ENCODE assay signal across 11 mouse cellular contexts in genomic region chr17:47178705-47179104, GRCm38 (mm10).
DNase-seq lines count a peak whose midpoint lies in the region; ATAC-seq and TF ChIP-seq lines count a peak whose summit lies in the region.
"Had no signal": no experiment of that assay in that cellular context is flagged by ENCODE, and none has a peak within 500 bp of the region (broad histone marks: within the 10 kb centered on the region; RNA-seq: fewer than 3 reads in every experiment).

No protein-coding gene starts in this region.

- no peak for DNase-seq in forebrain, embryonic 10.5 days (ENCODE audit: extremely low spot score, low spot score)
- DNase-seq in forebrain, embryonic 11.5 days (ENCODE audit: low spot score) = no peak
- no peak for DNase-seq in lung, postnatal 10 days
- no peak for DNase-seq in hindbrain, postnatal 0 days (ENCODE audit: low spot score)
- DNase-seq in liver, postnatal 0 days = no peak
- no peak for DNase-seq in urinary bladder, postnatal 14 days (ENCODE audit: low spot score)
- DNase-seq: gastrocnemius, postnatal 10 days had no signal

- H3K27ac ChIP-seq in forebrain, embryonic 10.5 days = peak overlapping the region; percentile 21; the same call in 1 of the 2 replicates
- H3K27ac ChIP-seq in forebrain, embryonic 11.5 days (ENCODE audit: low read depth, low read length) = no peak overlapping the region
- peak overlapping the region; percentile 91 for H3K27ac ChIP-seq in lung, embryonic 16.5 days (ENCODE audit: low read length)
- H3K27ac ChIP-seq in hindbrain, postnatal 0 days = peak overlapping the region; percentile 26; the same call in 1 of the 2 replicates
- peak overlapping the region; percentile 86 for H3K27ac ChIP-seq in stomach, embryonic 15.5 days
- no peak overlapping the region for H3K27ac ChIP-seq in liver, postnatal 0 days (ENCODE audit: low read depth)
- H3K27ac ChIP-seq: macrophage had no signal

- WGBS in forebrain, embryonic 10.5 days = 78% methylated on average over 5 of the region's 5 CpGs
- 75% methylated on average over 5 of the region's 5 CpGs for WGBS in forebrain, embryonic 11.5 days
- 30% methylated on average over 5 of the region's 5 CpGs for WGBS in lung, embryonic 16.5 days
- WGBS in hindbrain, postnatal 0 days = 44% methylated on average over 5 of the region's 5 CpGs
- WGBS in stomach, embryonic 15.5 days = 32% methylated on average over 5 of the region's 5 CpGs
- 56% methylated on average over 5 of the region's 5 CpGs for WGBS in liver, postnatal 0 days (ENCODE audit: insufficient replicate concordance)

- H3K4me2 ChIP-seq in forebrain, embryonic 11.5 days (ENCODE audit: low read depth, low read length, severe bottlenecking) = no peak overlapping the region
- H3K4me2 ChIP-seq in lung, embryonic 16.5 days (ENCODE audit: low read depth, low read length) = peak overlapping the region; percentile 39
- H3K4me2 ChIP-seq in hindbrain, postnatal 0 days (ENCODE audit: low read depth, low read length) = no peak overlapping the region
- H3K4me2 ChIP-seq in stomach, embryonic 15.5 days = peak overlapping the region; percentile 40
- no peak overlapping the region for H3K4me2 ChIP-seq in liver, postnatal 0 days (ENCODE audit: low read depth, low read length)

- no peak for ATAC-seq in forebrain, embryonic 11.5 days (replicated peaks; ENCODE audit: low FRiP score)
- ATAC-seq in lung, embryonic 16.5 days (ENCODE audit: low read depth) = peak; percentile 14; the same call in 1 of the 2 replicates
- no peak for ATAC-seq in hindbrain, postnatal 0 days
- ATAC-seq in stomach, embryonic 15.5 days (ENCODE audit: insufficient read depth, low FRiP score, low read depth) = no peak
- no peak for ATAC-seq in liver, postnatal 0 days
- ATAC-seq: inflammation-experienced regulatory T-cells, adult 6 months had no signal

- H3K36me3 ChIP-seq in forebrain, embryonic 10.5 days (replicated peaks) = peaks cover 11% of the 10 kb centered on the region; the same call in 1 of the 2 replicates
- no peaks in the 10 kb centered on the region for H3K36me3 ChIP-seq in forebrain, embryonic 11.5 days (ENCODE audit: control insufficient read depth, insufficient read depth, low read length)
- H3K36me3 ChIP-seq in lung, embryonic 16.5 days (ENCODE audit: control insufficient read depth, insufficient read depth, low read length) = no peaks in the 10 kb centered on the region
- H3K36me3 ChIP-seq in hindbrain, postnatal 0 days (ENCODE audit: insufficient read depth, low read length) = no peaks in the 10 kb centered on the region
- no peaks in the 10 kb centered on the region for H3K36me3 ChIP-seq in stomach, embryonic 15.5 days
- H3K36me3 ChIP-seq in liver, postnatal 0 days (replicated peaks; ENCODE audit: insufficient read depth, low read length) = no peaks in the 10 kb centered on the region

- no peak for TF ChIP-seq CTCF in hindbrain, postnatal 0 days (IDR thresholded peaks at IDR 0.05; ENCODE audit: low read depth)
- no peak for TF ChIP-seq CTCF in liver, postnatal 0 days (IDR thresholded peaks at IDR 0.05; ENCODE audit: low read depth)

- H3K27me3 ChIP-seq in forebrain, embryonic 10.5 days (ENCODE audit: poor library complexity, severe bottlenecking) = no peaks in the 10 kb centered on the region
- no peaks in the 10 kb centered on the region for H3K27me3 ChIP-seq in forebrain, embryonic 11.5 days (ENCODE audit: control insufficient read depth, insufficient read depth, low read length)
- H3K27me3 ChIP-seq in lung, embryonic 16.5 days (ENCODE audit: control insufficient read depth, insufficient read depth, low read depth, low read length) = no peaks in the 10 kb centered on the region
- H3K27me3 ChIP-seq in hindbrain, postnatal 0 days (ENCODE audit: insufficient read depth, low read length) = no peaks in the 10 kb centered on the region
- H3K27me3 ChIP-seq in stomach, embryonic 15.5 days (replicated peaks) = no peaks in the 10 kb centered on the region
- H3K27me3 ChIP-seq in liver, postnatal 0 days (ENCODE audit: insufficient read depth, low read length) = no peaks in the 10 kb centered on the region

- peaks cover 31% of the 10 kb centered on the region for H3K4me1 ChIP-seq in forebrain, embryonic 10.5 days
- no peaks in the 10 kb centered on the region for H3K4me1 ChIP-seq in forebrain, embryonic 11.5 days (replicated peaks; ENCODE audit: control insufficient read depth, insufficient read depth, low read length)
- peaks cover 62% of the 10 kb centered on the region for H3K4me1 ChIP-seq in lung, embryonic 16.5 days (replicated peaks; ENCODE audit: control insufficient read depth, insufficient read depth, low read length)
- no peaks in the 10 kb centered on the region for H3K4me1 ChIP-seq in hindbrain, postnatal 0 days (ENCODE audit: insufficient read depth, low read length)
- peaks cover 35% of the 10 kb centered on the region for H3K4me1 ChIP-seq in stomach, embryonic 15.5 days
- peaks cover 10% of the 10 kb centered on the region; the same call in 1 of the 2 replicates for H3K4me1 ChIP-seq in liver, postnatal 0 days (ENCODE audit: insufficient read depth)

- H3K9me3 ChIP-seq in forebrain, embryonic 10.5 days = no peaks in the 10 kb centered on the region
- no peaks in the 10 kb centered on the region for H3K9me3 ChIP-seq in forebrain, embryonic 11.5 days (ENCODE audit: control insufficient read depth, low read length)
- no peaks in the 10 kb centered on the region for H3K9me3 ChIP-seq in lung, embryonic 16.5 days (ENCODE audit: control insufficient read depth, low read length)
- no peaks in the 10 kb centered on the region for H3K9me3 ChIP-seq in hindbrain, postnatal 0 days (ENCODE audit: low read length)
- no peaks in the 10 kb centered on the region for H3K9me3 ChIP-seq in stomach, embryonic 15.5 days
- no peaks in the 10 kb centered on the region for H3K9me3 ChIP-seq in liver, postnatal 0 days (ENCODE audit: low read length)

- H3K9ac ChIP-seq in forebrain, embryonic 11.5 days (ENCODE audit: low read length) = no peak overlapping the region
- H3K9ac ChIP-seq in lung, embryonic 16.5 days (ENCODE audit: low read length) = peak overlapping the region; percentile 33; the same call in 1 of the 2 replicates
- no peak overlapping the region for H3K9ac ChIP-seq in hindbrain, postnatal 0 days (replicated peaks; ENCODE audit: low read length)
- H3K9ac ChIP-seq in stomach, embryonic 15.5 days = no peak overlapping the region
- H3K9ac ChIP-seq in liver, postnatal 0 days (replicated peaks) = no peak overlapping the region

- TF ChIP-seq EP300 in liver, postnatal 0 days (IDR thresholded peaks at IDR 0.05; ENCODE audit: low read depth) = no peak

- H3K4me3 ChIP-seq in forebrain, embryonic 10.5 days = no peak overlapping the region
- no peak overlapping the region for H3K4me3 ChIP-seq in forebrain, embryonic 11.5 days (ENCODE audit: low read depth, low read length)
- H3K4me3 ChIP-seq in lung, embryonic 16.5 days (ENCODE audit: low read length) = no peak overlapping the region
- no peak overlapping the region for H3K4me3 ChIP-seq in hindbrain, postnatal 0 days (ENCODE audit: low read length)
- H3K4me3 ChIP-seq in stomach, embryonic 15.5 days (replicated peaks) = no peak overlapping the region
- no peak overlapping the region for H3K4me3 ChIP-seq in liver, postnatal 0 days (ENCODE audit: low read depth, low read length)

Comparison
In these comparisons a context has a peak if more than half of its experiments do, and no peak if none do; other contexts are left out.
1. H3K27ac ChIP-seq: peak in forebrain, embryonic 10.5 days (single experiment), lung, embryonic 16.5 days (single experiment), hindbrain, postnatal 0 days (single experiment) and stomach, embryonic 15.5 days (single experiment); none in forebrain, embryonic 11.5 days (single experiment) and liver, postnatal 0 days (single experiment).
2. H3K4me2 ChIP-seq: peak in lung, embryonic 16.5 days (single experiment) and stomach, embryonic 15.5 days (single experiment); none in forebrain, embryonic 11.5 days (single experiment), hindbrain, postnatal 0 days (single experiment) and liver, postnatal 0 days (single experiment).